Mouse (Mus musculus) heart, embryonic 12.5 days (tissue): ENCODE measurements at regions not wholly inside any gene's neighbourhood (a gene's known extent, or its start where the extent isn't known, plus 50 kb on each side); places are given as distances from the start of the nearest gene placed in this dataset.

Source experiments
- ATAC-seq: fragments of 200-750 bp; cut with Nextera tagmentation; 2 replicates; pipeline ENCODE4 v1.8.0; 2017; ENCODE audit warnings: moderate TSS enrichment, moderate library complexity; ENCODE audit not compliant: insufficient number of reproducible peaks, low FRiP score
- H3K27ac ChIP-seq: fragments of 300-500 bp; sonication (generic); 2 replicates; pipeline ENCODE4 v1.5.1; 2016; ENCODE audit warnings: mild to moderate bottlenecking, moderate library complexity; ENCODE audit not compliant: poor library complexity, severe bottlenecking
- H3K27me3 ChIP-seq: fragments of 300-500 bp; sonication (generic); replicated peaks from 2 replicates; pipeline ENCODE4 v1.6.1; 2016; ENCODE audit warnings: mild to moderate bottlenecking, moderate library complexity
- H3K36me3 ChIP-seq: fragments of 300-500 bp; sonication (generic); 2 replicates; pipeline ENCODE4 v1.6.1; 2016; ENCODE audit warnings: mild to moderate bottlenecking, moderate library complexity
- H3K4me1 ChIP-seq: fragments of 300-500 bp; sonication (generic); replicated peaks from 2 replicates; pipeline ENCODE4 v1.6.1; 2016; ENCODE audit warnings: mild to moderate bottlenecking
- H3K4me2 ChIP-seq: fragments of 300-500 bp; sonication (generic); 2 replicates; pipeline ENCODE4 v1.6.1; 2016; ENCODE audit warnings: mild to moderate bottlenecking, moderate library complexity
- H3K4me3 ChIP-seq: fragments of 300-500 bp; sonication (generic); 2 replicates; pipeline ENCODE4 v1.5.1; 2016; ENCODE audit warnings: mild to moderate bottlenecking
- H3K9ac ChIP-seq: fragments of 300-500 bp; sonication (generic); 2 replicates; pipeline ENCODE4 v1.6.1; 2016; ENCODE audit warnings: mild to moderate bottlenecking, moderate library complexity
- H3K9me3 ChIP-seq: fragments of 300-500 bp; sonication (generic); replicated peaks from 2 replicates; pipeline ENCODE4 v1.6.1; 2016; ENCODE audit warnings: mild to moderate bottlenecking, moderate library complexity
- WGBS: fragments of 180-500 bp; shearing (Covaris S2); methylation state at CpG from one replicate; pipeline ENCODE4 v1.1.7; 2016; 5-methylcytosine and 5-hydroxymethylcytosine counted together

DNA sequence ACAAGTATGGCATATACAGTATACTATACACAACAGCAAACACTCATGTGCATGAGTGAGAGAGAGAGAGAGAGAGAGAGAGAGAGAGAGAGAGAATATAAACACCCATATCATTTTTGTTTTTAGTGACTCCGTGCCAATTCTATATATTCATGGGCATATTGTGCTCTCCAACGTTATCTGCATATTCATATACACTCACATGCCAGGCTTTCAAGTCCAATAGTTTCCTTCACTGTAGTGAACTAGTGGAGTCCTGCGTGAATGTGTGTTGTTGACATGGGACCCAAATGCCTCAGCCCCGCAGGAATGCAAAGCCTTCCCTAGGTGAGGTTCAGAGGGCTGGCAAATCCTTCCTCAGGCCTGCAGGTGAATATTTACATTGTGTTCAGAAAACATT lies 53.4 kb upstream of the Nab1 start:
- WGBS = 60% methylated on average over 4 of the region's 4 CpGs
- Histone ChIP-seq H3K9me3 (no peaks in the 10 kb centered on the region), H3K27ac (no peak overlapping the region), H3K4me1 (0 out of 2 replicates have a peak, but pooled peaks cover 3% of the 10 kb centered on the region), H3K27me3 (no peaks in the 10 kb centered on the region), H3K4me2 (no peak overlapping the region), H3K9ac (no peak overlapping the region), H3K4me3 (no peak overlapping the region), H3K36me3 (no peaks in the 10 kb centered on the region)
- no peak for ATAC-seq

- no peaks in the 10 kb centered on the region for H3K36me3 ChIP-seq
- peak overlapping the region; percentile 45; the same call in 1 of the 2 replicates for H3K4me2 ChIP-seq
- H3K9ac ChIP-seq = no peak overlapping the region
- H3K4me1 ChIP-seq = peaks cover 9% of the 10 kb centered on the region
- no peaks in the 10 kb centered on the region for H3K27me3 ChIP-seq
- ATAC-seq = no peak
- no peaks in the 10 kb centered on the region; the same call in 1 of the 2 replicates for H3K9me3 ChIP-seq
- no peak overlapping the region for H3K4me3 ChIP-seq
- 3% methylated on average over 6 of the region's 6 CpGs for WGBS
- no peak overlapping the region for H3K27ac ChIP-seq
Observed at GRCm38 (mm10) chr1:52565812-52566211, 64.7 kb upstream of the Nemp2 start.

GRCm38 (mm10) chr1:52571674-52572073 lies 58.8 kb upstream of the Nemp2 start:
- H3K4me1 ChIP-seq = no peaks in the 10 kb centered on the region
- WGBS = 73% methylated on average over 5 of the region's 5 CpGs
- no peak for ATAC-seq

DNA sequence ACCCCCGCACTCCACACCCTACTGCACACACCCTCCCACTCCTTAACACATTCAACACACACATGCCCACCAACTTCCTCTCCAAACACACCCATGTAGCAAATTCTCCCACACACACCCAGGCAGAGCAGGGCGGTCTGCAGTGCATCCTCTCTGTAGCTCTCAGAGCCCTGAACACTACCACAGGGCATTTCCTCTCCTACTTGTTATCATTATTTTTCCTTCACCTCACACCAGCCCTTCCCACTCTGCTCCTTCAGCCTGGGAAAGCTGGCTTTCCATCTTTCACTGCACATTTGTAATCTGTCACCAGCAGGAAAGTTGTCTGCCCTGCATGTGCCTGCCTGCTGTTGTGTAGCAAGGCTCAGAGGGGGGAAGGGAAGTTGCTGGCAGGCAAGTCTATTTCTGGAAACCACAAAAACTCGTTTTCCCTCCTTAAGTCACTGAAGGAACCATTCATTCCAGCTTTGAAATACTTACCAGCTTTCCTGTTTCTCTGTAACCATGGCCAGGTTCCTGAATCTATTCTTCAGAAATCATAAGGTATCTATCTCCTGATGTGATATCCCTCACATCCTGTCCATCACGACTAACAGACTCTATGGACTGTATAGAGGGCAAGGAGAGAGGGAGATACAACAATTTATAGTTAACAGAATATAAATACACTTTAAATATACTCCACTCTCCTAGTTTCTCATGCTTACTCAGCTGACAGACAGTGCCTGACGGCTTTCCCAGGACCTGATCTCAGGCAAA lies 52.0 kb upstream of the Nemp2 start:
- Histone ChIP-seq H3K4me3 (no peak overlapping the region), H3K4me2 (peak overlapping the region; percentile 41), H3K27me3 (no peaks in the 10 kb centered on the region), H3K36me3 (no peaks in the 10 kb centered on the region), H3K4me1 (peaks cover 21% of the 10 kb centered on the region), H3K9ac (no peak overlapping the region), H3K27ac (peak overlapping the region; percentile 86), H3K9me3 (no peaks in the 10 kb centered on the region)
- peak; percentile 89 for ATAC-seq
- 15% methylated on average over 5 of the region's 5 CpGs for WGBS

More at GRCm38 (mm10) chr1:52571674-52572073, 58.8 kb upstream of the Nemp2 start:
- H3K27ac ChIP-seq = no peak overlapping the region
- H3K9ac ChIP-seq = no peak overlapping the region
- H3K27me3 ChIP-seq = no peaks in the 10 kb centered on the region
- H3K4me3 ChIP-seq = no peak overlapping the region
- no peak overlapping the region for H3K4me2 ChIP-seq
- no peaks in the 10 kb centered on the region; the same call in 1 of the 2 replicates for H3K9me3 ChIP-seq
- no peaks in the 10 kb centered on the region for H3K36me3 ChIP-seq

GRCm38 (mm10) chr1:52580132-52580896 lies 50.2 kb upstream of the Nemp2 start:
- Histone ChIP-seq H3K27ac (no peak overlapping the region), H3K27me3 (no peaks in the 10 kb centered on the region), H3K9me3 (no peaks in the 10 kb centered on the region), H3K4me3 (no peak overlapping the region), H3K4me2 (no peak overlapping the region), H3K4me1 (peaks cover 21% of the 10 kb centered on the region), H3K9ac (no peak overlapping the region), H3K36me3 (no peaks in the 10 kb centered on the region)
- no peak for ATAC-seq
- 78% methylated on average over 4 of the region's 4 CpGs for WGBS
